Mouse (Mus musculus): Measurements from ENCODE around the gene Ank2. TPM values are rescaled to one million over a fixed set of nuclear protein-coding genes. Genes with fewer than 3 reads are reported as not detected.

Ank2 gene
- total RNA-seq, 1 experiment from 2014 or later, result not detected

- ATAC-seq (replicated peaks; ENCODE audit: insufficient number of reproducible peaks, low FRiP score, low TSS enrichment, poor library complexity, severe bottlenecking), result no peak
Measured at GRCm38 (mm10) chr3:127035540-127035939, 463.6 kb downstream of the Ank2 start.

- ATAC-seq (replicated peaks; ENCODE audit: insufficient number of reproducible peaks, low FRiP score, low TSS enrichment, poor library complexity, severe bottlenecking), result no peak
Measured at GRCm38 (mm10) chr3:127034983-127035382, 464.2 kb downstream of the Ank2 start.

GRCm38 (mm10) chr3:127023992-127024391 is 475.2 kb downstream of the Ank2 start:
- ATAC-seq (replicated peaks; ENCODE audit: insufficient number of reproducible peaks, low FRiP score, low TSS enrichment, poor library complexity, severe bottlenecking), result no peak

GRCm38 (mm10) chr3:127020167-127020566 is 479.0 kb downstream of the Ank2 start:
- ATAC-seq (replicated peaks; ENCODE audit: insufficient number of reproducible peaks, low FRiP score, low TSS enrichment, poor library complexity, severe bottlenecking), result no peak

GRCm38 (mm10) chr3:127019728-127020127 is 479.4 kb downstream of the Ank2 start:
- ATAC-seq (replicated peaks; ENCODE audit: insufficient number of reproducible peaks, low FRiP score, low TSS enrichment, poor library complexity, severe bottlenecking), result no peak

GRCm38 (mm10) chr3:127019109-127019508 is 480.0 kb downstream of the Ank2 start:
- no peak for ATAC-seq (replicated peaks; ENCODE audit: insufficient number of reproducible peaks, low FRiP score, low TSS enrichment, poor library complexity, severe bottlenecking)

GRCm38 (mm10) chr3:127017523-127017922 is 481.6 kb downstream of the Ank2 start:
- no peak for ATAC-seq (replicated peaks; ENCODE audit: insufficient number of reproducible peaks, low FRiP score, low TSS enrichment, poor library complexity, severe bottlenecking)

- no peak for ATAC-seq (replicated peaks; ENCODE audit: insufficient number of reproducible peaks, low FRiP score, low TSS enrichment, poor library complexity, severe bottlenecking)
Measured at GRCm38 (mm10) chr3:127015596-127015995, 483.6 kb downstream of the Ank2 start.

- ATAC-seq (replicated peaks; ENCODE audit: insufficient number of reproducible peaks, low FRiP score, low TSS enrichment, poor library complexity, severe bottlenecking), result no peak
Measured at GRCm38 (mm10) chr3:127015175-127015574, 484.0 kb downstream of the Ank2 start.

- ATAC-seq (replicated peaks; ENCODE audit: insufficient number of reproducible peaks, low FRiP score, low TSS enrichment, poor library complexity, severe bottlenecking), result no peak
Measured at GRCm38 (mm10) chr3:127013976-127014375, 485.2 kb downstream of the Ank2 start.

- ATAC-seq (replicated peaks; ENCODE audit: insufficient number of reproducible peaks, low FRiP score, low TSS enrichment, poor library complexity, severe bottlenecking), result no peak
Measured at GRCm38 (mm10) chr3:127012525-127012924, 486.6 kb downstream of the Ank2 start.

GRCm38 (mm10) chr3:127005898-127006673 is 493.1 kb downstream of the Ank2 start:
- ATAC-seq (replicated peaks; ENCODE audit: insufficient number of reproducible peaks, low FRiP score, low TSS enrichment, poor library complexity, severe bottlenecking), result no peak

GRCm38 (mm10) chr3:127004860-127005633 is 494.1 kb downstream of the Ank2 start:
- no peak for ATAC-seq (replicated peaks; ENCODE audit: insufficient number of reproducible peaks, low FRiP score, low TSS enrichment, poor library complexity, severe bottlenecking)

GRCm38 (mm10) chr3:127003946-127004345 is 495.2 kb downstream of the Ank2 start:
- ATAC-seq (replicated peaks; ENCODE audit: insufficient number of reproducible peaks, low FRiP score, low TSS enrichment, poor library complexity, severe bottlenecking), result no peak

GRCm38 (mm10) chr3:126998742-126999112 is 500.4 kb downstream of the Ank2 start:
- ATAC-seq (replicated peaks; ENCODE audit: insufficient number of reproducible peaks, low FRiP score, low TSS enrichment, poor library complexity, severe bottlenecking), result no peak

- no peak for ATAC-seq (replicated peaks; ENCODE audit: insufficient number of reproducible peaks, low FRiP score, low TSS enrichment, poor library complexity, severe bottlenecking)
Measured at GRCm38 (mm10) chr3:126998008-126998741, 501.0 kb downstream of the Ank2 start.

GRCm38 (mm10) chr3:126997391-126998007 is 501.7 kb downstream of the Ank2 start:
- no peak for ATAC-seq (replicated peaks; ENCODE audit: insufficient number of reproducible peaks, low FRiP score, low TSS enrichment, poor library complexity, severe bottlenecking)

- ATAC-seq (replicated peaks; ENCODE audit: insufficient number of reproducible peaks, low FRiP score, low TSS enrichment, poor library complexity, severe bottlenecking), result no peak
Measured at GRCm38 (mm10) chr3:126996721-126997120, 502.4 kb downstream of the Ank2 start.

GRCm38 (mm10) chr3:126995970-126996369 is 503.2 kb downstream of the Ank2 start:
- ATAC-seq (replicated peaks; ENCODE audit: insufficient number of reproducible peaks, low FRiP score, low TSS enrichment, poor library complexity, severe bottlenecking), result no peak

All from monocyte, adult 5-6 weeks (primary cell).